8 mouse cellular contexts compared by ENCODE assay signal in genomic region chrX:109095245-109096242, GRCm38 (mm10). TPM values are rescaled to one million over a fixed set of nuclear protein-coding genes. Genes with fewer than 3 reads are reported as not detected.
DNase-seq lines count a peak whose midpoint lies in the region; ATAC-seq lines count a peak whose summit lies in the region.

Gene Sh3bgrl (plus strand): TSS chrX:109095365.

- intact Hi-C loops in gastrocnemius, postnatal 14 days (cut with DNase I; ENCODE audit: low total_unique reads): no loop called here
- intact Hi-C loops in left cerebral cortex, postnatal 25 days (cut with DNase I): no loop called here

- peak; percentile 89 for ATAC-seq in inflammation-experienced regulatory T-cells, adult 6 months

- DNase-seq in adrenal gland, adult 18-20 months (ENCODE audit: low spot score in 2 of 2): peak; percentile 41 to 44
- peak; percentile 89 for DNase-seq in embryo, embryonic 10.5 days (ENCODE audit: low spot score)
- DNase-seq in gastrocnemius, postnatal 14 days: peak; percentile 79
- DNase-seq in left cerebral cortex, postnatal 25 days (ENCODE audit: low spot score in 2 of 2): peak; percentile 53 to 56
- DNase-seq in mesoderm, embryonic 11.5 days (ENCODE audit: low read depth, low spot score): peak; percentile 87
- peak; percentile 59 for DNase-seq in right cerebral cortex, postnatal 4 days
- DNase-seq in yolk sac, embryonic 10.5 days (ENCODE audit: low spot score): peak; percentile 71

RNA-seq across cellular contexts. Expression of gene Sh3bgrl, which starts in this region (rescaled TPM):
- total RNA-seq in adrenal gland, adult 18-20 months (2021): 100 to 1,000 TPM; 115 to 118 TPM
- 10 to 100 TPM; 21.8 to 24.3 TPM for total RNA-seq in gastrocnemius, postnatal 14 days (2021)
- 100 to 1,000 TPM; 188 to 356 (median 243) TPM for polyA plus RNA-seq in inflammation-experienced regulatory T-cells, adult 6 months (2017; shearing (Covaris generic))
- total RNA-seq in left cerebral cortex, postnatal 25 days (2021): 10 to 100 TPM; 59.8 to 69.6 TPM

Comparison
In these comparisons a context has a peak if more than half of its experiments do, and no peak if none do; other contexts are left out.
1. Peak in every context shown above with its lines: DNase-seq and ATAC-seq.